Mouse (Mus musculus): ENCODE measurements around the gene Zic5.

DNA sequence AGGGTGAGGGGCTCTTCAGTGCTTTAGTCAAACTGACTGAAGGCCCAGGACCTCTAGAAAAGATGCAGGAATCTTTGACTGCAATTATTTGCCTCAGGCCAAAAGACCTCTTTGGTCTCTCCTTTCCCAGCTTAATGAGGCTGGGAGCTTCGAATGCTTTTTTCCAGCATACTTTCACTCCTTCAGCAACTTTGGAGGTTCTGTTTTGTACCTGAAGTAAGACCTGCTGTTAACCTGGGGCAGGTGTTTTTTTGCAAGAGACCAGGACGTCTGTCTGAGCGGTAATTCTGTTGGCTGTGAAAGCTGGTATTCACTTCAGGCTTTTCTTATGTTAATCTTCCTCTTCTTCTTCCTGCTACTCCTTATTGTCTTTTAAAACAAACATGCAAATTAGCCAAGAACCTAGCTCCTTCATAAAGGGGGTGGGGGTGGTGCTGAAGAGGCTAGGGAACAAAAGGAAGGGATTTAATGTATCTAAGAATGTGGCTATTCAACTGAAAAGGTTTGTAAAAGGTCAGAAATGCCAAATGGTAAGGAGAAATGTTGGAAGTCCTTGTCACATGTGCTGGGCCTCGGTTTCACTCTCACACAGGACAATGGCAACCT lies 49.2 kb downstream of the Zic5 start:
- TF ChIP-seq CTCF (IDR thresholded peaks at IDR 0.05; ENCODE audit: low read depth, low read length) (no peak), POLR2A (IDR thresholded peaks at IDR 0.05; ENCODE audit: insufficient read depth, low read length) (no peak), EP300 (IDR thresholded peaks at IDR 0.05; ENCODE audit: insufficient read depth, low read depth, low read length) (no peak)
